Mouse (Mus musculus): ENCODE results near the gene Dph3. TPM values are rescaled to one million over a fixed set of nuclear protein-coding genes. Genes with fewer than 3 reads are reported as not detected.

The Dph3 gene
- polyA plus RNA-seq, 1 experiment = 4.4 TPM

DNA sequence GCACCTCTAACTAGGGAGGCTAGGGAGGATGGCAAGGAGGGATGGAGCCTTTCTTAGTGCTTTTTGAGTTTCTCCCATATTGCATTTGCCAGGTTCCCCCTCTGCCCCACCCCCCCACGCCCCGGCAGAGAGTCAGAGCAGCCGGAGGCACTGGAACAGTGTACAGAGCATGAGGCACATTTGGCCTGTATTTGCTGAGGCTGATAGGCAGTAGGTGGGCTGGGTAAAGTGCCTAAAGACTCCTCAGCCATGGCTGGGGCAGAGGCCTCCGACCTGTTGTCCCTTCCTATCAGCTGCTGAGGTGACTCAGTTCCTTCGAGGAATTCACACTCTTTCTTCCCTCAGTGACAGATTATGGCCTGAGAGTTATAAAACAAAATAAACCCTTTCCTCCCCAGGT is 43.4 kb downstream of the Dph3 start:
- Histone ChIP-seq H3K9me3 (ENCODE audit: control insufficient read depth, low read length) (peaks cover 4% of the 10 kb centered on the region; the same call in 1 of the 2 replicates), H3K4me1 (ENCODE audit: control insufficient read depth) (peaks cover 35% of the 10 kb centered on the region), H3K4me3 (replicated peaks) (no peak overlapping the region), H3K27me3 (ENCODE audit: control insufficient read depth) (no peaks in the 10 kb centered on the region), H3K36me3 (ENCODE audit: control insufficient read depth) (no peaks in the 10 kb centered on the region)
- TF ChIP-seq TAL1 (IDR thresholded peaks at IDR 0.05; ENCODE audit: low read length) (no peak), GATA1 (IDR thresholded peaks at IDR 0.05; ENCODE audit: low read length) (no peak)

DNA sequence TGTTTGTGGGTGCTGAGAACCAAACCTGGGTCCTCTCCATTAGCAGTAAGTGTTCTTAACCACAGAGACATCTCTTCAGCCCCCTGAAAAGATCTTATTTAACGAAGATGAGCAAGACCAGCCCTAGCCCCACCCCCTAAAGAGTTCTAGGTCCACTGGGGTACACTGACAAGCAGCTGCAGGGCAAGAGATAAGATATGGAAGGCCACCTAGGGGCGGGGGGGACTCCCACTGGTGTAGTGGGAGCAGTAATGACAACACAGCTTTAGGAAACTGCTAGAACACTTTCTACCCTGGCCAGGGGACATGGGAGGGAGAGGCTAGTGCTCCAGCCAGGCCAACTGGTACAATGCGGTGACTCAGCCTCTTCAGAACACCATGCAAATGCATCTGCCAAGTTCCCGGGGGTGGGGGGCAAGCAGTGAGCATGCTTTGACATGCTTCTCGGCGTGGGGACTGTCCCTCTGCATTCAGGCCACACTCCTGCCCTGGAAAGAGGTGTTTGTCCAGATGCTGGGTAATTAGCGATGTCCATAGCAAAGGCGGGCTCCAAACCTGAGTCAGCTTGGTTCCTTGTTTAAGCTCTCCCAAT is 47.8 kb downstream of the Dph3 start:
- Histone ChIP-seq H3K9me3 (ENCODE audit: control insufficient read depth, low read length) (peaks cover 4% of the 10 kb centered on the region; the same call in 1 of the 2 replicates), H3K4me1 (ENCODE audit: control insufficient read depth) (peaks cover 42% of the 10 kb centered on the region), H3K4me3 (replicated peaks) (peak overlapping the region; percentile 6), H3K27me3 (ENCODE audit: control insufficient read depth) (no peaks in the 10 kb centered on the region), H3K36me3 (ENCODE audit: control insufficient read depth) (no peaks in the 10 kb centered on the region; the same call in 1 of the 2 replicates)
- TF ChIP-seq GATA1 (IDR thresholded peaks at IDR 0.05; ENCODE audit: low read length) (peak; percentile 40; the same call in 1 of the 2 replicates), TAL1 (IDR thresholded peaks at IDR 0.05; ENCODE audit: low read length) (peak; percentile 48; the same call in 2 of the 3 replicates)

DNA sequence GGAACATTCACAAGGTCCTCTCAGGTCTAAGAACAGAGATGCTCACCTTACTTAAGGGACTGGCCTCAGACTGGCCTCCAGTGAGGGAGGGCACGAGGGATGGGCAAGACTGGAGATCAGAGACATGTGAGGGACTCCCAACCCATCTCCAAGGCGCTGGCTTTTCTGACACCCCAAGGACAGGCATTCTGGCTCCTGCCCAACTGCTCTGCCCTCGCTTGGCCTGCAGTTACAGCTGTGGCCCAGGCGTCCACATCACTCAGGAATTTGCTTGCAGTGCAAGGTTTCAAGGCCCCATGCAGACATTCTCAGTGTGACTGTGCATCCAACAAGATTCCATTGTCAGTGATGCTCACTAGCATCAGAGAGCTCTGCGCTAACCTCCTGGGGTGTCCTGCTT is 49.0 kb downstream of the Dph3 start:
- Histone ChIP-seq H3K36me3 (ENCODE audit: control insufficient read depth) (no peaks in the 10 kb centered on the region; the same call in 1 of the 2 replicates), H3K27me3 (ENCODE audit: control insufficient read depth) (no peaks in the 10 kb centered on the region; the same call in 1 of the 2 replicates), H3K4me3 (replicated peaks) (no peak overlapping the region), H3K9me3 (ENCODE audit: control insufficient read depth, low read length) (peaks cover 4% of the 10 kb centered on the region; the same call in 1 of the 2 replicates), H3K4me1 (ENCODE audit: control insufficient read depth) (peaks cover 43% of the 10 kb centered on the region)
- TF ChIP-seq GATA1 (IDR thresholded peaks at IDR 0.05; ENCODE audit: low read length) (no peak), TAL1 (IDR thresholded peaks at IDR 0.05; ENCODE audit: low read length) (0 out of 3 replicates have a peak, but pooled peaks have one; percentile 3)

DNA sequence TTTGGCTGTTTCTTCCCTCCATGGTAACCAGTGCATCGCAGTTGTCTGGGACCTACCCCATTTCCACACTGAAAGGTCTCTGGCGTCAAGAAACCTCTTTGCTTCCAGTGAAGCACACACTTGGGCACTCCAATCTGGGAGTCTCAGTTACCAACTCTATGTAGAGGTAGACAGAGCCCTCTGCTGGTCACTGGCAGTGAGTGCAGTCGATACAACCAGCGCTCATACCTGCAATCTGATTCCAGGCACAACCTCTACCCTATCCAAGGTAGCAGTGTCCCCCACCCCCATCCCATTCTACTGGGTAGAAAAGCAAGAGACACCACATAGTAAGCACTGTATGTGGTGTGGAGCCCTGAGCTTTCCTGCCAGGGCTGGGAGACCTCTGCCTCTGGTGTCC is 53.0 kb downstream of the Dph3 start:
- Histone ChIP-seq H3K4me1 (ENCODE audit: control insufficient read depth) (peaks cover 20% of the 10 kb centered on the region), H3K4me3 (replicated peaks) (no peak overlapping the region), H3K9me3 (ENCODE audit: control insufficient read depth, low read length) (peaks cover 2% of the 10 kb centered on the region; the same call in 1 of the 2 replicates), H3K27me3 (ENCODE audit: control insufficient read depth) (peaks cover 37% of the 10 kb centered on the region), H3K36me3 (ENCODE audit: control insufficient read depth) (no peaks in the 10 kb centered on the region; the same call in 1 of the 2 replicates)
- TF ChIP-seq TAL1 (IDR thresholded peaks at IDR 0.05; ENCODE audit: low read length) (no peak), GATA1 (IDR thresholded peaks at IDR 0.05; ENCODE audit: low read length) (no peak)

Other genes with a start within 250 kb of the Dph3 start
- gene Galnt15, start 56.7 kb downstream of the Dph3 start, polyA plus RNA-seq (2012) = not detected in 2 replicates
- 0.84 and 0.94 TPM in 2 replicates for gene Oxnad1, start 355 bp downstream of the Dph3 start, polyA plus RNA-seq (2012)
- not detected in 2 replicates for gene Msmb, start 56.3 kb upstream of the Dph3 start, polyA plus RNA-seq (2012)
- 6.9 and 7.6 TPM in 2 replicates for gene Ncoa4, start 74.1 kb upstream of the Dph3 start, polyA plus RNA-seq (2012)
- 15.2 and 17.5 TPM in 2 replicates for gene Timm23, start 116.2 kb upstream of the Dph3 start, polyA plus RNA-seq (2012)
- gene Parg, start 116.2 kb upstream of the Dph3 start, polyA plus RNA-seq (2012) = 0.39 and 0.68 TPM in 2 replicates
- gene Ogdhl, start 236.3 kb upstream of the Dph3 start, polyA plus RNA-seq (2012) = not detected in 2 replicates